Mouse (Mus musculus) granulocyte monocyte progenitor cell, adult 5-6 weeks (primary cell): ENCODE measurements at regions not wholly inside any gene's neighbourhood (a gene's known extent, or its start where the extent isn't known, plus 50 kb on each side); places are given as distances from the start of the nearest gene placed in this dataset.
"Not testable (repeated sequence)": the region's sequence is repeated elsewhere in the genome, so short reads cannot be mapped to it uniquely, and the experiment has no call there.

Experiments
- ATAC-seq: replicated peaks from 2 replicates; pipeline ENCODE4 v1.8.0; 2016; ENCODE audit warnings: mild to moderate bottlenecking, moderate TSS enrichment, inconsistent platforms; ENCODE audit not compliant: poor library complexity, severe bottlenecking

GRCm38 (mm10) chr5:3225358-3225757 lies 115.9 kb upstream of the Cdk6 start:
- ATAC-seq, result not testable (repeated sequence)

GRCm38 (mm10) chr5:3244067-3244466 lies 97.2 kb upstream of the Cdk6 start:
- ATAC-seq, result not testable (repeated sequence)

GRCm38 (mm10) chr5:3247333-3247732 lies 94.0 kb upstream of the Cdk6 start:
- peak; percentile 98 for ATAC-seq

- ATAC-seq, result no peak
Measured at GRCm38 (mm10) chr5:3250273-3250672, 91.0 kb upstream of the Cdk6 start.

GRCm38 (mm10) chr5:3260289-3260688 lies 81.0 kb upstream of the Cdk6 start:
- ATAC-seq, result no peak

GRCm38 (mm10) chr5:3264988-3265738 lies 76.1 kb upstream of the Cdk6 start:
- ATAC-seq, result not testable (repeated sequence)

GRCm38 (mm10) chr5:3267021-3267420 lies 74.3 kb upstream of the Cdk6 start:
- no peak for ATAC-seq

- peak; percentile 20 for ATAC-seq
Measured at GRCm38 (mm10) chr5:3269760-3270159, 71.5 kb upstream of the Cdk6 start.

- peak; percentile 93 for ATAC-seq
Measured at GRCm38 (mm10) chr5:3273140-3273539, 68.1 kb upstream of the Cdk6 start.

- not testable (repeated sequence) for ATAC-seq
Measured at GRCm38 (mm10) chr5:3277241-3277640, 64.0 kb upstream of the Cdk6 start.

- ATAC-seq, result not testable (repeated sequence)
Measured at GRCm38 (mm10) chr5:3278956-3279355, 62.3 kb upstream of the Cdk6 start.

- not testable (repeated sequence) for ATAC-seq
Measured at GRCm38 (mm10) chr5:3281911-3282506, 59.3 kb upstream of the Cdk6 start.

GRCm38 (mm10) chr5:3283083-3283482 lies 58.2 kb upstream of the Cdk6 start:
- no peak for ATAC-seq

- 0 out of 2 replicates have a peak, but pooled peaks have one; percentile 30 for ATAC-seq
Measured at GRCm38 (mm10) chr5:3284335-3284734, 57.0 kb upstream of the Cdk6 start.

- ATAC-seq, result not testable (repeated sequence)
Measured at GRCm38 (mm10) chr5:3289991-3290417, 51.3 kb upstream of the Cdk6 start.
